Mouse (Mus musculus) hindbrain, embryonic 10.5 days (tissue): Measurements from ENCODE around the gene Zfp697. TPM values are rescaled to one million over a fixed set of nuclear protein-coding genes. Genes with fewer than 3 reads are reported as not detected.
"Not testable (repeated sequence)": the region's sequence is repeated elsewhere in the genome, so short reads cannot be mapped to it uniquely, and the experiment has no call there.

ENCODE experiments used
- DNase-seq: peaks from one replicate; pipeline ENCODE4 v3.0.0-alpha.2; 2017; ENCODE audit warnings: low spot score
- H3K27ac ChIP-seq: fragments of 300-500 bp; sonication (generic); 2 replicates; pipeline ENCODE4 v1.5.1; 2016; ENCODE audit warnings: mild to moderate bottlenecking, moderate library complexity
- H3K27me3 ChIP-seq: fragments of 300-500 bp; sonication (generic); 2 replicates; pipeline ENCODE4 v1.6.1; 2016; ENCODE audit warnings: mild to moderate bottlenecking; ENCODE audit not compliant: poor library complexity, insufficient read depth, severe bottlenecking
- H3K36me3 ChIP-seq: fragments of 300-500 bp; sonication (generic); 2 replicates; pipeline ENCODE4 v1.6.1; 2016; ENCODE audit warnings: mild to moderate bottlenecking, moderate library complexity
- H3K4me1 ChIP-seq: fragments of 300-500 bp; sonication (generic); replicated peaks from 2 replicates; pipeline ENCODE4 v1.6.1; 2016; ENCODE audit warnings: mild to moderate bottlenecking
- H3K4me3 ChIP-seq: fragments of 300-500 bp; sonication (generic); 2 replicates; pipeline ENCODE4 v1.5.1; 2016; ENCODE audit warnings: mild to moderate bottlenecking, moderate library complexity
- H3K9me3 ChIP-seq: fragments of 300-500 bp; sonication (generic); 2 replicates; pipeline ENCODE4 v1.6.1; 2016; ENCODE audit warnings: mild to moderate bottlenecking, moderate library complexity
- WGBS: fragments of 180-500 bp; shearing (Covaris S2); methylation state at CpG from one replicate; pipeline ENCODE4 v1.1.7; 2016; 5-methylcytosine and 5-hydroxymethylcytosine counted together
- polyA plus RNA-seq: library from polyadenylated mRNA; unstranded; fragments of >200 nt; fragmentation: Nextera tagmentation; extraction: Ambion mirVana; gene quantifications from 2 replicates; pipeline ENCODE4 v1.2.1, GENCODE M21; 2016

The Zfp697 gene
- polyA plus RNA-seq, 1 experiment from 2014 or later: 8.0 TPM

DNA sequence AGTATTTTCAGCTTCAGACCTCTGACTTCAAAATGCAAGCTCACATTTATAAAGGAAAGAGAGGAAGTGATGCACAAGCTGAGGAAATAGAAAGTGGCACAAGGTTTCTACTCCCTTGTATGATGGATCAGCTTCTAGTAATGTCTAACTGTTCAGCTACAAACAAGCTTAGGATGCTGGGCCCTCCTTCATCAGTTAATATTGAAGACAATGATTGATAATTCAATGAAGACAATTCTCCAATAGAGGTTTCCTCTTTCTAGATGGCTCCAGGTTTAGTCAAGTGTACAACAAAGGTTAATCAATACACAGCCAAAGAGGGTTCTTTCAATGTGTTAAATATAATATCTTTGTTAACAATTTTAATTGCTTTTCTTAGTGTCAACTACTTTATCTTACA, 206.4 kb downstream of the Zfp697 start, which contains the start of gene Gm10681:
TSS of gene Gm10681 (minus strand) at position 101 of the 400 bp plus-strand sequence.
- no peak for DNase-seq
- Histone ChIP-seq H3K4me3 (no peak within 1 kb of the TSS), H3K4me1 (no peaks in the 10 kb centered on the region), H3K9me3 (no peaks in the 10 kb centered on the region), H3K36me3 (no peaks in the 10 kb centered on the region), H3K27me3 (no peaks in the 10 kb centered on the region), H3K27ac (no peak within 1 kb of the TSS)

DNA sequence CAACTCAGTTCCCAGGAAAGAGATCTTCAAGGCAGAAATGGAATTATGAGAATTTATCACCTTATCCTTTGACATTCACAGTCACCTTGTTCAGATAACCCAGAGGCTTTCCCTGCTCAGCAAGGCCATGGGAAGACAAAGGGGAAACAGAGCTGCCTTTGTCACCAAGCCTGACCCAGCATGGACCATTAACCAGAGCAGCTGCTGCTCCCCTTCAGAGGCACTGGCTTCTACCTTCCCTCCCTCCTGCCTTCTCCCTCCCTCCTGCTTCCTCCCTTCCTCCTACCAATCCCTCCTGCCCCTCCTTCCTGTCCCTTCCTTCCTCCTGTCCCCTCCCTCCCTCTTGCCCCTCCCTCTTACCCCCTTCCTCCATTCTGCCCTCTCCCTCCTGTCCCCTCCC, 231.3 kb downstream of the Zfp697 start:
- not testable (repeated sequence) for H3K4me3 ChIP-seq

DNA sequence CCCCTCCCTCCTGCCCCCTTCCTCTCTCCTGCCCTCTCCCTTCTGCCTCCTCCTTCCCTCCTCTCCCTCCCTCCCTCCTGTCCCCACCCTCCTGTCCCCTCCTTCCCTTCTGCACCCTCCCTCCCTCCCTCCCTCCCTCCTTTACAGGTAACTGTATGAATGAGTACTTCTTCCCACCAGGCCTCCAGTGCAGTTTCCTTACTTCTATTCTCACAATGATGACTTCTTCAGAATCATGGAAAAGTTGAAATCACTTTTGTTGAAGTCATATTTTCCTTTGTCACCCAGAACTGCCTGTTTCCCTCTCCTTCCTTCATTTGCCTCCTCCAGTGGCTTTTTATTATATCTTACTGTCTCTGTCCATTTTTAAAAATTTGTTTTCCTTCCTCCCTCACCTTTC, 231.7 kb downstream of the Zfp697 start:
- no peaks in the 10 kb centered on the region for H3K4me1 ChIP-seq
- no peaks in the 10 kb centered on the region for H3K27me3 ChIP-seq
- H3K9me3 ChIP-seq: no peaks in the 10 kb centered on the region
- no peaks in the 10 kb centered on the region for H3K36me3 ChIP-seq
- no peak for DNase-seq
- no peak overlapping the region for H3K4me3 ChIP-seq
- no peak overlapping the region for H3K27ac ChIP-seq

More for the DNA sequence above, 231.3 kb downstream of the Zfp697 start:
- not testable (repeated sequence) for H3K9me3 ChIP-seq, DNase-seq, H3K36me3 ChIP-seq, H3K27me3 ChIP-seq, H3K4me1 ChIP-seq, H3K27ac ChIP-seq

DNA sequence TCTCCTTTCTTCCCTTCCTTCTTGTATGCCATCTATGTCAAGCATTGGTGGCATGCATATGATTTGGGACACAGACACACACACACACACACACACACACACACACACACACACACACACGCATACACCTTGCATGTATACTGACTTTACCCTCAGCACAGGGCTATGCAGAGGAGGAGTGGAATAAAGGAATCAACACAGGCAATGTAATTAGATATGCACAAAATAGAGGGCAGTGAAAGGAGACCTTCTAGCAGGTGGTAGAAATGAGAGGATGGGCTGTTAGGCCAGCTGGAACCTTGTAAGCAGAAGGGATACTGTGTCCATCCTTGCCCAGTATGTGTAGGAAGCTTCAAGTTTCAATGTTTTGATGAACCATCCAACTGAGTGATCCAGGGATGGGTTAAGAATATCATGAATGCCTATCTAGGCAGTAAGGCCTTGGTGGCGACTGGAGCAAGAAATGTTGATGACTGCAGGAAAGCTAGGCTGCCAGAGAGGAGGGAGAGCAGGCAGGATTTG, 232.2 kb downstream of the Zfp697 start:
- H3K36me3 ChIP-seq, DNase-seq, H3K4me3 ChIP-seq, H3K9me3 ChIP-seq, H3K27ac ChIP-seq, H3K27me3 ChIP-seq, H3K4me1 ChIP-seq: not testable (repeated sequence)
- WGBS: 70% methylated on average over 2 of the region's 2 CpGs

DNA sequence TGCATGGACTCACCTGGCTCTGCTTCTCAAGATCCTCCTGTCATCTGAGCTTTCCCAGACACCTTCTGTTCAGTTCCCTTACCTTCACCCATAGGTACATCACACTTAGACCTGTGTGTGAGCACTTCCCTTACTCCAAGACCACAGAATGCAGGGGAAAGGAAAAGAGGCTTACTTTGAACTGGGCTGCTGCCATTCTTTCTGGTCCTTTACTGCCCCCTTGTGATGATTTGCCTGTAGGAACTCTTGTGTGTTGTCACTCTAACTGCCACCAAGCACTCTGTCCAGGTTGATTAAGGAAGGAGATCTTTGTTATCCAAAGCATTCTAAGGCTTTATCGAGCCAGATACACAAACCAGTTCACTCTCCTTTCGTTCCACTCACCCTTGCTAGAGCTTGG, 234.0 kb downstream of the Zfp697 start:
- H3K27me3 ChIP-seq, H3K4me3 ChIP-seq: not testable (repeated sequence)
- 21% methylated on average over 2 of the region's 2 CpGs for WGBS

DNA sequence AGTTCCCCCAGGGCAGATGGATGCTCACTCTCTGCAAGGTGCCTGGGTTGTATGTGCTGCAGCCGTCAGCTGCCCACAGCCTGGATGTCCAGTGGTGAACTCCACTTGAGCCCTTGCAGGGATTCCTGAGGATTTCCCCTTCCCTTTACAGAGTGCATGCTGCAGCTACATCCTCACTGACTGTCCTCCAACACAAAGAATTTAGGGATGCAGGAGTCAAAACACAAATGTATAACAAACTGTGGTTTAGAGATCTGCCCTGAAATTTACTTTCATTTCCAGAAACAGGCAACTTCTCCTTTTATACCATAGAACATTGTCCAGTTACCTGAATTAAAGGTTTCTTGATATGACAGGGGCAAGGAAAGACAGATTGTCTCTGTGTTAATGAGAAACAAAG, 234.5 kb downstream of the Zfp697 start:
- H3K4me3 ChIP-seq, H3K27ac ChIP-seq, DNase-seq, H3K9me3 ChIP-seq, H3K36me3 ChIP-seq, H3K4me1 ChIP-seq, H3K27me3 ChIP-seq: not testable (repeated sequence)
- 85% methylated on average over 1 of the region's 1 CpGs for WGBS

More for the DNA sequence above, 234.0 kb downstream of the Zfp697 start:
- not testable (repeated sequence) for DNase-seq, H3K9me3 ChIP-seq, H3K4me1 ChIP-seq, H3K27ac ChIP-seq, H3K36me3 ChIP-seq

DNA sequence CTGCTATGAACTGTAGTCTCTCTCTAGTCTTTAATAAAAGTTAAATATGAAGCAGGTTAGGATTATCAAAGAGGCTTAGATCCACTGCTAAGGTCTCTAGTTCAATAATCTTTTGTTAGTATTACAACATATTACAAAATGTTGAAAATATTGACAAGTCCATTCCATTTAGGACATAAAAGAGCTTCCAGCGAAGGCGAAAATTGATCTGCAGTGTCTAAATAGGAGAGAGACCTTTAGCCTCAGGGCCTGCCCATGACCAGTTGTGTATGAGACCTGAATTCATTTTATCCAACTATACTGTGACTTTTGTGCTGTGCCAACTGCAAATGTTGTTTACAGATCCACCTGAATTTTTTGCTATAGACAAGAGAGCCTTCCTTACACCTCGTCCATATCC, 247.4 kb downstream of the Zfp697 start:
- Histone ChIP-seq H3K4me3 (no peak overlapping the region), H3K4me1 (no peaks in the 10 kb centered on the region), H3K27ac (no peak overlapping the region), H3K27me3 (no peaks in the 10 kb centered on the region), H3K9me3 (no peaks in the 10 kb centered on the region), H3K36me3 (no peaks in the 10 kb centered on the region)
- WGBS: 91% methylated on average over 3 of the region's 3 CpGs
- no peak for DNase-seq

DNA sequence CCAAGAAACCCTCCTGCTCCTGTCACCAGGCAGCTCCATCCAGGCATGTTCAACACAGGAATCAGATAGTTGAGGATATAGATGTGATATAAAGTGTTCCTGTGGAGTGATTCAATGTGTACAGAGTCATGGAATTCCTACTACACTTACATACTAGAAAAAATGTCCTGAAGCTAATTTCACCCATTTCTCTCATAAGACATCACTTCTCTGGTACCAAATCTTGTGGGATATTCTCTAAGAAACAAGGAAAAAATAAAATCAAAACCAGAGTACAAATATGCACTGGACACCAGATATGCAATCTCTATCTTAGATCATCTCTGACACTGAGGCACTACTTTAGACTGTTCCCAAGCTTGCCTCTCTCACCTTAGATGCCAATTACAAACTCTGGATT, 247.9 kb downstream of the Zfp697 start, which contains the start of gene Hsd3b5:
TSS of gene Hsd3b5 (minus strand) at position 101 of the 400 bp plus-strand sequence.
- no peak within 1 kb of the TSS for H3K4me3 ChIP-seq
- no peak within 1 kb of the TSS for H3K27ac ChIP-seq
- no peaks in the 10 kb centered on the region for H3K9me3 ChIP-seq
- no peaks in the 10 kb centered on the region for H3K36me3 ChIP-seq
- no peaks in the 10 kb centered on the region for H3K4me1 ChIP-seq
- no peaks in the 10 kb centered on the region for H3K27me3 ChIP-seq
- DNase-seq: no peak

DNA sequence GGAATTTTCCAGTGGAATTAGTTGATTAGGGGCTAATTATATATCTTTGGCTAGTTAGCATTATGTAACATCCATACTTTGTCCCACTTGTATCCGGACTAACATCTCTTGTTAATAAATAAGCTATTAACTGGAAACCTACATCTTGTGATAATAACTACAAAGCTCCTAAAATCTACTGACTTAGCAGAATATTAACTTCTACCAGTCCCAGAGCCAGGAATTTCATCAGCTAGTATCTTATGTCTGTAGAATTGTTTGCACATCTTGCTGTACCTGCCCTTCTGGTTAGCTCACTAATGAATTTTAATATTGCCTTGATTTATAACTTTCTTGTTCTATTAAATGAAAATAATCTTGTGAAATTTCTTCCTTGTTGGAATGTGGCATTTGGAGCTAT, 252.9 kb downstream of the Zfp697 start:
- Histone ChIP-seq H3K4me3 (no peak overlapping the region), H3K9me3 (no peaks in the 10 kb centered on the region), H3K27me3 (no peaks in the 10 kb centered on the region), H3K27ac (no peak overlapping the region), H3K4me1 (no peaks in the 10 kb centered on the region), H3K36me3 (no peaks in the 10 kb centered on the region)
- WGBS: 91% methylated on average over 1 of the region's 1 CpGs
- no peak for DNase-seq

DNA sequence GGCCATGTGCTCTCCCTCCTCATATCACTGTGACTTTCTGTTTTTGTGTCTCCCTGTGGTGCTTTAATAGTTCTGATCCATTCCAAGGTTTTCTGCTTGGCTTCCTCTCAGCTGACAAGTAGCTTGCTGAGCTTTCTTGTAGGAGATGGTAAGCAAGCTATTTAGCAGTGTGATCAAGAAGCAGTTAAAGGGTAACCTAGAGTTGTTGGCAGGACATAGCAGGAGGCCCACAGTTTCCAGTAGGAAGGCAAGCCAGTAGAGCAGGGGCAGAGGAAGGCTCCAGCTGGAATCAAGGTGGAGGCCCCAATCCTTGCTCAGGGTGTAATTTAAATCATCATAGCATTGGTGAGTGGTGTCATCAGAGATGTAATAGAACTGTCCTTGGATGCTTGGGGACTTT, 298.5 kb downstream of the Zfp697 start:
- no peaks in the 10 kb centered on the region for H3K9me3 ChIP-seq
- H3K27me3 ChIP-seq: no peaks in the 10 kb centered on the region
- no peak for DNase-seq
- no peak overlapping the region for H3K27ac ChIP-seq
- no peaks in the 10 kb centered on the region for H3K36me3 ChIP-seq
- no peaks in the 10 kb centered on the region for H3K4me1 ChIP-seq
- H3K4me3 ChIP-seq: no peak overlapping the region

DNA sequence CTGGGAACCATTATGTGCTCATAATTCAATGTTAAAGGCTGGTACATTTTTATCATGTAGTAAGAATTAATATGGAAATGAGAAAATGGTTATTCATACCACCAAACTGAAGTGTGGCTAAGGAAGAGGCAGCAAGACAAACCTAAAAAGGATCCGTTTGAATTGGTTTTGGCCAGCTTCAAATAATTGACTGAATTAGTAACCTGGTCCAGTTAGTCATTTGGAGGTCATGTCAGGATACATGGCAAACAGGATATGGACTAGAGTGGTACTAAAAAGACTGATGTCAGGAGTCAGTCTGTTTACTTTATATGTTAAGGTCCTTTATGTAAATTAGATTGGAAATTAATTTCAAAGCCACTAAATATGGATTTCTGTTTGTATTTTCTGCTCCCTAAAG, 300.1 kb downstream of the Zfp697 start:
- no peak for DNase-seq
- no peak overlapping the region for H3K4me3 ChIP-seq
- no peaks in the 10 kb centered on the region for H3K9me3 ChIP-seq
- no peaks in the 10 kb centered on the region for H3K27me3 ChIP-seq
- WGBS: 72% methylated on average over 1 of the region's 1 CpGs
- no peaks in the 10 kb centered on the region for H3K36me3 ChIP-seq
- no peak overlapping the region for H3K27ac ChIP-seq
- H3K4me1 ChIP-seq: no peaks in the 10 kb centered on the region

DNA sequence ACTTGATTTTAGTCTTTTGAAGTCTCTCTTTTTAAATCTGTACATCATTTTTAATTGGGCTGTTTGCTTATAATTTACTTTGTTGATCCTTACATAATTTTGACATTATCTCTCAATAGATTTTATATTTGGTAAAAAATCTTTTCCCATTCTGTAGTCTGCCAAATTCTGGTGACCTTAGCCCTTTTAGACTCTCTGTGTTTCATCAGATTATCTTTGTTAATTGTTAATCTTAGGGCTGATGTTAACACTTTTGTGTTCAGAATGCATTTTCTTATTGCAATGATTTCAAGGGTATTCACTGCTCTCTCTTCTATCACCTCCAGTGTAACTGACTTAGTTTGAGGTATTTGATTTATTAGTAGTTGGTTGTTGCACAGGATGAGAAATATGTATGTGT, 338.5 kb downstream of the Zfp697 start:
- H3K27ac ChIP-seq: no peak overlapping the region
- H3K9me3 ChIP-seq: no peaks in the 10 kb centered on the region
- no peaks in the 10 kb centered on the region for H3K36me3 ChIP-seq
- H3K4me1 ChIP-seq: peaks cover 5% of the 10 kb centered on the region; the same call in 1 of the 2 replicates
- DNase-seq: no peak
- no peak overlapping the region for H3K4me3 ChIP-seq
- no peaks in the 10 kb centered on the region for H3K27me3 ChIP-seq

DNA sequence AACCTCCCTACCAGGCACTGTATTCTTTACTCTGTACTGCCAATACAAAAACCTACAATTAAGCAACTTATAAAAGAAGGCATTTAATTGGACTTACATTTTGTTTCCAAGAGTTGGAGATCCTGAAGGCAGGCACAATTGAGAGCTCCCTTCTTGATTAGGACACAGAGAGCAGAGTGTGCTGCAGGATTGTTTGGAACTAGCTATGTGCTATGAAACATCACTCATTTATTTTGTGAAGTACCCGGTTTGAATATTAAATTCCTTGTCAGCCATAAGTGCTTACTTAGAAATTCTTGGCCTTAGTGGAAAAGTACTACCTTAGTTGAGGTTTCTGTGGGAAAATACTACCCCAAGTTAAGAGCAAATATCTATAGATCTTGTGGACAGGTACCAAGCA, 342.1 kb downstream of the Zfp697 start, which contains the start of gene Hsd3b2:
TSS of gene Hsd3b2 (minus strand) at position 168 of the 400 bp plus-strand sequence.
- Histone ChIP-seq H3K27me3 (no peaks in the 10 kb centered on the region), H3K36me3 (no peaks in the 10 kb centered on the region), H3K4me1 (peaks cover 5% of the 10 kb centered on the region; the same call in 1 of the 2 replicates), H3K27ac (no peak within 1 kb of the TSS), H3K4me3 (no peak within 1 kb of the TSS), H3K9me3 (no peaks in the 10 kb centered on the region)
- 79% methylated on average over 1 of the region's 1 CpGs for WGBS
- no peak for DNase-seq

DNA sequence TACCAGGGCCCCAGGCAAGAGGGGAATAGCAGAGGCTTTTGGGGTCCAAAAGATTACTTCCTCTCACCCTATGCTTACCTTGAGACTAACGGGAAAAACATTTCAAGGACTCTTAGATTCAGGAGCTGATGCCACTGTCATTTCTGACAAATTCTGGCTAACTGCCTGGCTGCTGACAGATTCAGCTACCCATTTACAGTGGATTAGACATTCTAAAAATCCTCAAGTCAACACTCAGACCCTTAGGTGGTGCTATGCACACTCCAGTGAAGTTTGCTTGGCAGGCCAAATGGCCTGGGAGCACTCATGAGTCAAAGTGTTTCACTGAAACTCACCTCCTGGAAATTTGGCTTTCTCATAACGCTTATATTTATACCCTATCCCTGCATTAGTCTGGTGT, 344.0 kb downstream of the Zfp697 start:
- Histone ChIP-seq H3K4me1 (peaks cover 5% of the 10 kb centered on the region; the same call in 1 of the 2 replicates), H3K27ac (no peak overlapping the region), H3K9me3 (no peaks in the 10 kb centered on the region), H3K27me3 (no peaks in the 10 kb centered on the region), H3K36me3 (no peaks in the 10 kb centered on the region), H3K4me3 (no peak overlapping the region)
- DNase-seq: no peak
- 87% methylated on average over 2 of the region's 2 CpGs for WGBS
